Mouse (Mus musculus): ENCODE data around the gene Clasp2.
"Not testable (repeated sequence)": the region's sequence is repeated elsewhere in the genome, so short reads cannot be mapped to it uniquely, and the experiment has no call there.

Clasp2 gene

GRCm38 (mm10) chr9:113755888-113756719, 14.8 kb downstream of the Clasp2 start:
- DNase-seq (ENCODE audit: low read depth), result no peak

- no peak for DNase-seq (ENCODE audit: low read depth)
These were observed 17.2 kb downstream of the Clasp2 start for GRCm38 (mm10) chr9:113758472-113758871.

GRCm38 (mm10) chr9:113759684-113760083, 18.4 kb downstream of the Clasp2 start:
- no peak for DNase-seq (ENCODE audit: low read depth)

- no peak for DNase-seq (ENCODE audit: low read depth)
These were observed 21.1 kb downstream of the Clasp2 start for GRCm38 (mm10) chr9:113762389-113762788.

- DNase-seq (ENCODE audit: low read depth), result no peak
These were observed 21.9 kb downstream of the Clasp2 start for GRCm38 (mm10) chr9:113763123-113763522.

GRCm38 (mm10) chr9:113770640-113771039, 29.4 kb downstream of the Clasp2 start:
- no peak for DNase-seq (ENCODE audit: low read depth)

- no peak for DNase-seq (ENCODE audit: low read depth)
These were observed 39.6 kb downstream of the Clasp2 start for GRCm38 (mm10) chr9:113780863-113781262.

GRCm38 (mm10) chr9:113782362-113783005, 41.2 kb downstream of the Clasp2 start:
- DNase-seq (ENCODE audit: low read depth), result no peak

- no peak for DNase-seq (ENCODE audit: low read depth)
These were observed 42.4 kb downstream of the Clasp2 start for GRCm38 (mm10) chr9:113783674-113784073.

GRCm38 (mm10) chr9:113789283-113789682, 48.0 kb downstream of the Clasp2 start:
- not testable (repeated sequence) for DNase-seq (ENCODE audit: low read depth)

- no peak for DNase-seq (ENCODE audit: low read depth)
These were observed 51.6 kb downstream of the Clasp2 start for GRCm38 (mm10) chr9:113792651-113793512.

GRCm38 (mm10) chr9:113793513-113793905, 52.2 kb downstream of the Clasp2 start:
- DNase-seq (ENCODE audit: low read depth), result no peak

GRCm38 (mm10) chr9:113793966-113794365, 52.7 kb downstream of the Clasp2 start:
- no peak for DNase-seq (ENCODE audit: low read depth)

GRCm38 (mm10) chr9:113797206-113797605, 55.9 kb downstream of the Clasp2 start:
- no peak for DNase-seq (ENCODE audit: low read depth)

- no peak for DNase-seq (ENCODE audit: low read depth)
These were observed 59.4 kb downstream of the Clasp2 start for GRCm38 (mm10) chr9:113800671-113801070.

- DNase-seq (ENCODE audit: low read depth), result no peak
These were observed 61.5 kb downstream of the Clasp2 start for GRCm38 (mm10) chr9:113802734-113803133.

- no peak for DNase-seq (ENCODE audit: low read depth)
These were observed 62.5 kb downstream of the Clasp2 start for GRCm38 (mm10) chr9:113803751-113804150.

- DNase-seq (ENCODE audit: low read depth), result no peak
These were observed 64.1 kb downstream of the Clasp2 start for GRCm38 (mm10) chr9:113805359-113805758.

GRCm38 (mm10) chr9:113811327-113811726, 70.1 kb downstream of the Clasp2 start:
- DNase-seq (ENCODE audit: low read depth), result no peak

- DNase-seq (ENCODE audit: low read depth), result no peak
These were observed 70.8 kb downstream of the Clasp2 start for GRCm38 (mm10) chr9:113811957-113812670.

GRCm38 (mm10) chr9:113812671-113813001, 71.4 kb downstream of the Clasp2 start:
- DNase-seq (ENCODE audit: low read depth), result no peak

- DNase-seq (ENCODE audit: low read depth), result no peak
These were observed 71.8 kb downstream of the Clasp2 start for GRCm38 (mm10) chr9:113813086-113813485.

Measured in fibroblast of lung, adult 2 months (primary cell).